Mouse (Mus musculus) stomach, embryonic 14.5 days (tissue): ENCODE results near the gene Sema4b. TPM values are rescaled to one million over a fixed set of nuclear protein-coding genes. Genes with fewer than 3 reads are reported as not detected.

Experiments
- ATAC-seq: fragments of 200-750 bp; cut with Nextera tagmentation; 2 replicates; pipeline ENCODE4 v1.8.0; 2017; ENCODE audit warnings: low read depth, moderate TSS enrichment; ENCODE audit not compliant: insufficient number of reproducible peaks, insufficient read depth, low FRiP score
- H3K27ac ChIP-seq: fragments of 300-500 bp; sonication (generic); 2 replicates; pipeline ENCODE4 v1.5.1; 2014; ENCODE audit warnings: mild to moderate bottlenecking, low read length, moderate library complexity, mixed read lengths
- H3K27me3 ChIP-seq: fragments of 300-500 bp; sonication (generic); 2 replicates; pipeline ENCODE4 v1.6.1; 2014; ENCODE audit warnings: low read length, control low read depth, mixed read lengths; ENCODE audit not compliant: control insufficient read depth, insufficient read depth
- H3K36me3 ChIP-seq: fragments of 300-500 bp; sonication (generic); 2 replicates; pipeline ENCODE4 v1.6.1; 2014; ENCODE audit warnings: mild to moderate bottlenecking, control low read depth, low read length, moderate library complexity, mixed read lengths; ENCODE audit not compliant: control insufficient read depth, insufficient read depth
- H3K4me1 ChIP-seq: fragments of 300-500 bp; sonication (generic); 2 replicates; pipeline ENCODE4 v1.6.1; 2014; ENCODE audit warnings: low read length, control low read depth, mixed read lengths; ENCODE audit not compliant: control insufficient read depth, insufficient read depth
- H3K4me2 ChIP-seq: fragments of 300-500 bp; sonication (generic); replicated peaks from 2 replicates; pipeline ENCODE4 v1.6.1; 2014; ENCODE audit warnings: low read depth, low read length, control low read depth
- H3K4me3 ChIP-seq: fragments of 300-500 bp; sonication (generic); 2 replicates; pipeline ENCODE4 v1.5.1; 2014; ENCODE audit warnings: low read depth, low read length, control low read depth
- H3K9ac ChIP-seq: fragments of 300-500 bp; sonication (generic); replicated peaks from 2 replicates; pipeline ENCODE4 v1.6.1; 2014; ENCODE audit warnings: low read depth, mild to moderate bottlenecking, control low read depth, low read length, moderate library complexity, mixed read lengths
- H3K9me3 ChIP-seq: fragments of 300-500 bp; sonication (generic); 2 replicates; pipeline ENCODE4 v1.6.1; 2016; ENCODE audit warnings: low read depth, low read length, control low read depth; ENCODE audit not compliant: control insufficient read depth
- WGBS: fragments of 180-500 bp; shearing (Covaris S2); extraction: QIAGEN DNeasy Blood & Tissue Kit; methylation state at CpG from one replicate; pipeline ENCODE4 v1.1.7; 2014; 5-methylcytosine and 5-hydroxymethylcytosine counted together
- polyA plus RNA-seq: library from polyadenylated mRNA; unstranded; fragments of >200 nt; fragmentation: Nextera tagmentation; extraction: Ambion mirVana; gene quantifications from 2 replicates; pipeline ENCODE4 v1.2.1, GENCODE M21; 2014

Gene Sema4b
- polyA plus RNA-seq, 1 experiment from 2014 or later: 23.4 TPM

GRCm38 (mm10) chr7:80180202-80180601, 6.4 kb upstream of the Sema4b start:
- peaks cover 5% of the 10 kb centered on the region; the same call in 1 of the 2 replicates for H3K4me1 ChIP-seq
- no peak overlapping the region for H3K27ac ChIP-seq
- no peak overlapping the region for H3K4me2 ChIP-seq
- peaks cover 3% of the 10 kb centered on the region; the same call in 1 of the 2 replicates for H3K9me3 ChIP-seq
- H3K4me3 ChIP-seq: no peak overlapping the region
- no peak overlapping the region for H3K9ac ChIP-seq
- WGBS: 83% methylated on average over 3 of the region's 3 CpGs
- no peaks in the 10 kb centered on the region for H3K27me3 ChIP-seq
- no peaks in the 10 kb centered on the region for H3K36me3 ChIP-seq
- ATAC-seq: no peak

GRCm38 (mm10) chr7:80181078-80181477, 5.6 kb upstream of the Sema4b start:
- ATAC-seq: no peak
- WGBS: 40% methylated on average over 2 of the region's 2 CpGs

GRCm38 (mm10) chr7:80182139-80182538, 4.5 kb upstream of the Sema4b start:
- H3K27me3 ChIP-seq: no peaks in the 10 kb centered on the region
- no peak overlapping the region for H3K4me2 ChIP-seq
- H3K36me3 ChIP-seq: no peaks in the 10 kb centered on the region
- ATAC-seq: no peak
- H3K9me3 ChIP-seq: peaks cover 3% of the 10 kb centered on the region; the same call in 1 of the 2 replicates
- H3K9ac ChIP-seq: no peak overlapping the region
- H3K4me3 ChIP-seq: no peak overlapping the region
- no peak overlapping the region for H3K27ac ChIP-seq
- peaks cover 5% of the 10 kb centered on the region; the same call in 1 of the 2 replicates for H3K4me1 ChIP-seq

More at GRCm38 (mm10) chr7:80181078-80181477, 5.6 kb upstream of the Sema4b start:
- Histone ChIP-seq H3K27ac (no peak overlapping the region), H3K4me1 (peaks cover 5% of the 10 kb centered on the region; the same call in 1 of the 2 replicates), H3K9me3 (peaks cover 3% of the 10 kb centered on the region; the same call in 1 of the 2 replicates), H3K4me3 (no peak overlapping the region), H3K36me3 (no peaks in the 10 kb centered on the region), H3K27me3 (no peaks in the 10 kb centered on the region), H3K9ac (no peak overlapping the region), H3K4me2 (no peak overlapping the region)

- H3K36me3 ChIP-seq: no peaks in the 10 kb centered on the region
- H3K27me3 ChIP-seq: no peaks in the 10 kb centered on the region
- H3K27ac ChIP-seq: no peak overlapping the region
- H3K9ac ChIP-seq: no peak overlapping the region
- H3K4me3 ChIP-seq: no peak overlapping the region
- 95% methylated on average over 1 of the region's 1 CpGs for WGBS
- ATAC-seq: no peak
- H3K9me3 ChIP-seq: no peaks in the 10 kb centered on the region
- H3K4me2 ChIP-seq: no peak overlapping the region
- peaks cover 12% of the 10 kb centered on the region for H3K4me1 ChIP-seq
These were observed 3.2 kb upstream of the Sema4b start for GRCm38 (mm10) chr7:80183466-80183865.

GRCm38 (mm10) chr7:80183969-80184368, 2.7 kb upstream of the Sema4b start:
- 65% methylated on average over 5 of the region's 5 CpGs for WGBS

GRCm38 (mm10) chr7:80184551-80184950, 2.1 kb upstream of the Sema4b start:
- peaks cover 18% of the 10 kb centered on the region for H3K4me1 ChIP-seq
- H3K27me3 ChIP-seq: no peaks in the 10 kb centered on the region
- H3K9me3 ChIP-seq: no peaks in the 10 kb centered on the region
- no peaks in the 10 kb centered on the region for H3K36me3 ChIP-seq
- no peak overlapping the region for H3K27ac ChIP-seq
- ATAC-seq: no peak
- H3K4me2 ChIP-seq: no peak overlapping the region
- no peak overlapping the region for H3K9ac ChIP-seq
- no peak overlapping the region for H3K4me3 ChIP-seq
- WGBS: 17% methylated on average over 4 of the region's 4 CpGs

More at GRCm38 (mm10) chr7:80183969-80184368, 2.7 kb upstream of the Sema4b start:
- Histone ChIP-seq H3K9me3 (no peaks in the 10 kb centered on the region), H3K4me1 (peaks cover 13% of the 10 kb centered on the region), H3K4me3 (no peak overlapping the region), H3K27me3 (no peaks in the 10 kb centered on the region), H3K27ac (no peak overlapping the region), H3K4me2 (no peak overlapping the region), H3K36me3 (no peaks in the 10 kb centered on the region), H3K9ac (no peak overlapping the region)
- no peak for ATAC-seq

GRCm38 (mm10) chr7:80184968-80185367, 1.7 kb upstream of the Sema4b start:
- no peaks in the 10 kb centered on the region for H3K9me3 ChIP-seq
- H3K27ac ChIP-seq: no peak overlapping the region
- no peak for ATAC-seq
- no peaks in the 10 kb centered on the region for H3K36me3 ChIP-seq
- peaks cover 18% of the 10 kb centered on the region for H3K4me1 ChIP-seq
- no peak overlapping the region for H3K4me2 ChIP-seq
- H3K4me3 ChIP-seq: no peak overlapping the region
- H3K27me3 ChIP-seq: no peaks in the 10 kb centered on the region
- 46% methylated on average over 6 of the region's 6 CpGs for WGBS
- H3K9ac ChIP-seq: no peak overlapping the region

- ATAC-seq: no peak; the same call in 1 of the 2 replicates
- H3K36me3 ChIP-seq: no peaks in the 10 kb centered on the region
These were observed 620 bp upstream of the Sema4b start for GRCm38 (mm10) chr7:80186021-80186420.

GRCm38 (mm10) chr7:80187501-80187900, 860 bp downstream of the Sema4b start:
- Histone ChIP-seq H3K36me3 (no peaks in the 10 kb centered on the region), H3K4me3 (peak overlapping the region; percentile 43), H3K9ac (no peak overlapping the region), H3K27me3 (no peaks in the 10 kb centered on the region), H3K4me1 (peaks cover 30% of the 10 kb centered on the region), H3K27ac (no peak overlapping the region; the same call in 1 of the 2 replicates), H3K4me2 (peak overlapping the region; percentile 70), H3K9me3 (no peaks in the 10 kb centered on the region)
- 57% methylated on average over 12 of the region's 12 CpGs for WGBS
- no peak for ATAC-seq

More at GRCm38 (mm10) chr7:80186021-80186420, 620 bp upstream of the Sema4b start:
- Histone ChIP-seq H3K9me3 (no peaks in the 10 kb centered on the region), H3K4me2 (peak overlapping the region; percentile 70), H3K27me3 (no peaks in the 10 kb centered on the region), H3K4me1 (peaks cover 18% of the 10 kb centered on the region), H3K9ac (peak overlapping the region; percentile 49; the same call in 1 of the 2 replicates), H3K4me3 (peak overlapping the region; percentile 43; the same call in 1 of the 2 replicates), H3K27ac (peak overlapping the region; percentile 74; the same call in 1 of the 2 replicates)
- 10% methylated on average over 8 of the region's 8 CpGs for WGBS
